Mouse (Mus musculus): Measurements from ENCODE around the gene Atp4b.
"Not testable (repeated sequence)": the region's sequence is repeated elsewhere in the genome, so short reads cannot be mapped to it uniquely, and the experiment has no call there.

Gene Atp4b

GRCm38 (mm10) chr8:13382999-13383398 is 13.6 kb downstream of the Atp4b start:
- no peak for DNase-seq (ENCODE audit: low read depth, low spot score)

GRCm38 (mm10) chr8:13382536-13382935 is 14.1 kb downstream of the Atp4b start:
- no peak for DNase-seq (ENCODE audit: low read depth, low spot score)

- DNase-seq (ENCODE audit: low read depth, low spot score) = no peak
Measured at GRCm38 (mm10) chr8:13381630-13382029, 15.0 kb downstream of the Atp4b start.

GRCm38 (mm10) chr8:13373151-13373662 is 23.4 kb downstream of the Atp4b start:
- DNase-seq (ENCODE audit: low read depth, low spot score) = no peak

GRCm38 (mm10) chr8:13361865-13362264 is 34.8 kb downstream of the Atp4b start:
- DNase-seq (ENCODE audit: low read depth, low spot score) = no peak

- no peak for DNase-seq (ENCODE audit: low read depth, low spot score)
Measured at GRCm38 (mm10) chr8:13360213-13360612, 36.4 kb downstream of the Atp4b start.

GRCm38 (mm10) chr8:13356681-13357080 is 39.9 kb downstream of the Atp4b start:
- DNase-seq (ENCODE audit: low read depth, low spot score) = no peak

GRCm38 (mm10) chr8:13356221-13356620 is 40.4 kb downstream of the Atp4b start:
- DNase-seq (ENCODE audit: low read depth, low spot score) = no peak

GRCm38 (mm10) chr8:13353883-13354282 is 42.7 kb downstream of the Atp4b start:
- DNase-seq (ENCODE audit: low read depth, low spot score) = no peak

GRCm38 (mm10) chr8:13353155-13353833 is 43.3 kb downstream of the Atp4b start:
- DNase-seq (ENCODE audit: low read depth, low spot score) = no peak

GRCm38 (mm10) chr8:13352601-13353000 is 44.0 kb downstream of the Atp4b start:
- DNase-seq (ENCODE audit: low read depth, low spot score) = no peak

GRCm38 (mm10) chr8:13351593-13351992 is 45.0 kb downstream of the Atp4b start:
- no peak for DNase-seq (ENCODE audit: low read depth, low spot score)

- DNase-seq (ENCODE audit: low read depth, low spot score) = no peak
Measured at GRCm38 (mm10) chr8:13350052-13350451, 46.6 kb downstream of the Atp4b start.

GRCm38 (mm10) chr8:13343134-13343533 is 53.5 kb downstream of the Atp4b start:
- DNase-seq (ENCODE audit: low read depth, low spot score) = no peak

- DNase-seq (ENCODE audit: low read depth, low spot score) = no peak
Measured at GRCm38 (mm10) chr8:13342340-13342739, 54.3 kb downstream of the Atp4b start.

GRCm38 (mm10) chr8:13340650-13341049 is 56.0 kb downstream of the Atp4b start:
- DNase-seq (ENCODE audit: low read depth, low spot score) = no peak

GRCm38 (mm10) chr8:13339646-13339990 is 57.0 kb downstream of the Atp4b start:
- DNase-seq (ENCODE audit: low read depth, low spot score) = no peak

GRCm38 (mm10) chr8:13338901-13339645 is 57.6 kb downstream of the Atp4b start:
- no peak for DNase-seq (ENCODE audit: low read depth, low spot score)

GRCm38 (mm10) chr8:13338255-13338860 is 58.3 kb downstream of the Atp4b start, which contains the start of gene Tfdp1:
TSS of gene Tfdp1 (plus strand) at chr8:13338751.
- peak; percentile 79 for DNase-seq (ENCODE audit: low read depth, low spot score)

GRCm38 (mm10) chr8:13337678-13338077 is 58.9 kb downstream of the Atp4b start:
- no peak for DNase-seq (ENCODE audit: low read depth, low spot score)

GRCm38 (mm10) chr8:13337245-13337644 is 59.4 kb downstream of the Atp4b start:
- DNase-seq (ENCODE audit: low read depth, low spot score) = not testable (repeated sequence)

Measured in brain, embryonic 18.5 days (tissue).